Mouse (Mus musculus) retina, adult 2 months (tissue): ENCODE data around the gene Phrf1.

Experiments used
- DNase-seq: peaks from one replicate; pipeline ENCODE4 v3.0.0-alpha.2; 2012; ENCODE audit warnings: low read depth, low spot score

The Phrf1 gene

DNA sequence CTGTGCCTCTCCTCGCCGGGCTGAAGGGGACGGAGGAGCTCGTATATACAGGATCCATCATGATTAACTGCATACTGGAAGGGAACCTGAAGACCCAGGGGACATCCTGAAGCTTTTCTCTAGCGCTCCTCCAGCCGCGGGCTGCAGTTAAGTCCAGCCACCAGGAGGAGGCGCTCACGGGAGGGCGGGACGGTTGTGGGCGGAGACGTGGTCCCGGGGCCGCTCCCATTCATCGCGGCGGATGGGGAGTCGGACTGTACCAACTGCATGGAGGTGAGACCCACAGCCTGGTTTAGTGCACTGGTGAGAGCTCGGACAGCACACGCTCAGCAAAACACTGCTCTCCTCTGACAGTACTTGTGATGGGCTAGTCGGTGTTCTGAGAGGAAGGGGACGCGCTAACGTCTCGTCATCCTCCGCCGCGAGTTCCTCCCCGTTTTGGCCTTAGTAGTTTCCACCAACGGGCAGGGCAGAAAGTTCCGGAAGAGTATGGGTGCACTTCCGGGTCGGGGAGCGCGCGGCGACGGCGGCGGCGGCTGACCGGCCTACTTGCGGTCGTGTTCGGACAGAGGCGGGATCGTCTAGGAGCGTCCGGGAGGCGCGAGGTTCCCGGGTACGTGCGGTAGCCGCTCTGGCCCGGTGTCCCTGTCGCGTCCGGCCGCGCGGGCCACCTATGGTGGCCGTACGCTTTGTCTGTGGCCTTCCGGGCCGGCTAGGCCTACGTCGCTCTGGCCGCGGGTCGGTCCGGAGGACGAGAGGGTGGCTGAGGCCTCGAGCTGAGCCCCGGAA, at the start of gene Phrf1:
Gene Phrf1, plus strand, starts transcription at position 506 of the 789 bp plus-strand sequence.
- peak; percentile 90 for DNase-seq

GRCm38 (mm10) chr7:141188194-141188593, 40.4 kb upstream of the Phrf1 start:
- DNase-seq = no peak

GRCm38 (mm10) chr7:141188733-141189132, 39.9 kb upstream of the Phrf1 start:
- DNase-seq = no peak

GRCm38 (mm10) chr7:141190220-141190619, 38.4 kb upstream of the Phrf1 start:
- DNase-seq = no peak

- no peak for DNase-seq
Measured at GRCm38 (mm10) chr7:141191036-141191435, 37.5 kb upstream of the Phrf1 start.

- DNase-seq = no peak
Measured at GRCm38 (mm10) chr7:141191796-141192685, 36.5 kb upstream of the Phrf1 start.

- no peak for DNase-seq
Measured at GRCm38 (mm10) chr7:141192776-141193347, 35.7 kb upstream of the Phrf1 start.

DNA sequence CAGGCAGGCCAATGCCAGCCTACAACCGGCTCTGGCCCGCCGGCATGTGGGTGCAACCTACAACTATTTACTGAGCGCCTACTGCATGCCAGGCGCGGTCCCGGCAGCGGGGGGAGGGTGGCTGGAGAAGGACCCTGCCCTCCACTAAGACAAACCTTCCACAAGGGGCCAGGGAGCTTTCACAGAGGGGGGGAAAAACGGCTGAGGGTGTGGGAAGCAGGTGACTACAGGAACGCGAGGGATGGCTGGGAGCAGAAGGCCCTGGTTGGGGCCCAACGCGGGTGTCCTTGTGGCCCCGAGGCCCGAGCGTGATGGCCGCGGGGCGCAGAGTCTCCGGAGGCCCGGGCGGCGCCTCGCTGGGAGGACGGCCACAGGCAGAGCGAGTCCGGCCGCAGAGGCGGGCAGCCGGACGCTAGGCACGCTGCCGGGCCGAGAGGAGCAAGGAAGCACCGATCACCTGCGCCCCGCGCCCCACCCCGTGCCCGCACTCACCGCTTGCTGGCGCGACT, 35.2 kb upstream of the Phrf1 start:
- no peak for DNase-seq

- peak; percentile 93 for DNase-seq
Measured at GRCm38 (mm10) chr7:141193948-141194347, 34.6 kb upstream of the Phrf1 start, which contains the start of the genes Hras and Lrrc56. Hras (minus strand) TSS chr7:141194005. Lrrc56 (plus strand) TSS chr7:141194157.

DNA sequence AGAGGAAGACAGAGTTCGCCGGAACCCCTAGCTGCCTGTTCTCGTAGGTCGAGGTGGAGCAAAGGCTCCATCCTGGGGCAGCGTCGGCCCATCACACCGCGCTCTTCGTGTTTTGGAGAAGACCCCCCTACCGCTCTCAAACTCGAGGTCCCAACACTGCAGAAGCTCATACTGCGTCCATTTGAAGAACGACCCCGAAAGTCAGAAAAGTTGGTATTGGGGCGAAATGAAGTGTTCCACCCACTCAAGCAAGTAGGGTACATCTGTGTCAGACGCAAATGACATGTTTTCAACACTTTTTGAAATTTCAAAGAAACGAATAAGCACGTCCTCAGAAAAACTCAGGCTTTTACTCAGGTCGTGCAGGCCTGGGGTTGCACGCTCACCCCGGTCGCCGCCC, 34.2 kb upstream of the Phrf1 start:
- no peak for DNase-seq

- DNase-seq = peak; percentile 70
Measured at GRCm38 (mm10) chr7:141194830-141195229, 33.8 kb upstream of the Phrf1 start.

GRCm38 (mm10) chr7:141195754-141196153, 32.8 kb upstream of the Phrf1 start:
- no peak for DNase-seq

GRCm38 (mm10) chr7:141196619-141197282, 31.8 kb upstream of the Phrf1 start:
- DNase-seq = no peak

GRCm38 (mm10) chr7:141198121-141198520, 30.5 kb upstream of the Phrf1 start:
- DNase-seq = no peak

- no peak for DNase-seq
Measured at GRCm38 (mm10) chr7:141204546-141204945, 24.0 kb upstream of the Phrf1 start.

GRCm38 (mm10) chr7:141205504-141205903, 23.1 kb upstream of the Phrf1 start:
- DNase-seq = no peak

- DNase-seq = no peak
Measured at GRCm38 (mm10) chr7:141206182-141206937, 22.2 kb upstream of the Phrf1 start.

DNA sequence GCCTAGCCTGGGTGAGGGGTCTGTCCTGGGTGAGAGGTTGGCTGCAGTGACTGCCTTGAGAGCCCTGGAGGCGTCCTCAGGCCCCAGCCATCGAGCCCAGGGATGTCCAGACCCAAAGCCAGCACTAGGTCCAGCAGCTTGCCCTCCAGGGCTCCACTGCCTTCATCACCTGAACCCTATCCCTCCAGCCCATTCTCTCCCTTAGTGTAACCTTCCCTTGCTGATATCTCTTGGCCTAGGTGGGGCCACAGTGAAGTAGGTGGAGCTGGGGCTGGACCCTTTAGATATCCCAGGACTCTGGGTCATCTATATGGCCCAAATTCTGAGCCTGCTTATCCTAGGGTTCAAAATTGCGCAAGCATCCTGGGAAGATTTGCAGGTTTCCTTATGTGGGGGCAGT, 19.1 kb upstream of the Phrf1 start:
- no peak for DNase-seq

- DNase-seq = no peak
Measured at GRCm38 (mm10) chr7:141210137-141210536, 18.4 kb upstream of the Phrf1 start.

DNA sequence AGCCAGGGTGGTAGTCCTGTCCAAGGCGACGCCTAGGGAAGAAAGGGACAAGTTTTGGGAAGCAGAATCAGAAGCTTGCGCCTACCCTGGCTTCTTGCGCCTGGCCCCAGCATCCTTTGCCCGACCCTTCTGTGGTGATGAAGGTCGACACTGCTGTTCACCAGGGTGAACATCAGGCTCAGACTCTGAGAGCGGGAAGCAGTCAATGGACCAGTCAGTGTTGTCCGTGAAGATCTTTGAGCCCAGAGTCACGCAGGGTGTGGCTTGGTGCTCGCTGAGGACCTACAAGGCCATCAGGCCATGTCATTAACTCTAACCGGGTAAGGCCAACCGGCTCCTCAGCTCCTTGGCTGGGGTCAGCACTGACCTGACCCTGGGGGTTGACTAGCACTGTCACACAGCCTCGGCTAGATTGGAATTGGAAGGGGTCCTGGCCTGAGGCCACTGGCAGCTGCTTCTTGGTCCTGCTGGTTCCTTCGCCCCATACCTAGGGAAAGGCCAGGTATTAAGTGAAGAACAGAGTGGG, 17.9 kb upstream of the Phrf1 start:
- no peak for DNase-seq
